Mouse (Mus musculus) layer of hippocampus, adult 2 months (tissue): ENCODE data around the gene Gpd1. TPM values are rescaled to one million over a fixed set of nuclear protein-coding genes. Genes with fewer than 3 reads are reported as not detected.
A peak's percentile ranks its signal among the peaks of the same experiment; 100 is the strongest.

Source experiments
- DNase-seq, 2 experiments: peaks; one replicate each; pipeline ENCODE4 v3.0.0; 2022; ENCODE audit warnings: low spot score in 2 of 2
- H3K27ac ChIP-seq: fragments of 200-600 bp; 2 replicates; pipeline ENCODE4 v1.8.1; 2022
- H3K4me3 ChIP-seq: fragments of 200-600 bp; 2 replicates; pipeline ENCODE4 v1.8.1; 2022; ENCODE audit warnings: mild to moderate bottlenecking
- CTCF ChIP-seq: fragments of 200-600 bp; conservative IDR thresholded peaks from 2 replicates; pipeline ENCODE4 v1.8.1; 2022; ENCODE audit warnings: antibody characterized with exemption, mild to moderate bottlenecking, moderate library complexity
- long read RNA-seq, 2 experiments: library from polyadenylated mRNA; stranded (forward); transcript quantifications; one replicate each; pipeline ENCODE4 v2.0.0; 2021; ENCODE audit warnings: borderline mapping rate in 2 of 2
- total RNA-seq, 2 experiments: library from RNA; stranded (reverse); gene quantifications; 2 replicates each; pipeline ENCODE4 v1.2.3; 2021

Gpd1 gene
- total RNA-seq = 100 to 1,000 TPM; 142 to 148 TPM
- long read RNA-seq, experiment 1, transcript Gpd1-201 (8 exons, 2,861 nt) = major isoform, 49 of 74 reads
- long read RNA-seq, experiment 1, partial matches to known transcripts = 7 of 74 reads
- long read RNA-seq, experiment 1, other reads (novel, unspliced or antisense) = 18 of 74 reads
- long read RNA-seq, experiment 2, transcript Gpd1-201 (8 exons, 2,861 nt) = major isoform, 75 of 118 reads
- long read RNA-seq, experiment 2, partial matches to known transcripts = 40 of 118 reads
- long read RNA-seq, experiment 2, other reads (novel, unspliced or antisense) = 3 of 118 reads

- DNase-seq = peak; percentile 73 to 77
- peak within 1 kb of the TSS; percentile 76 for H3K4me3 ChIP-seq
- no peak for TF ChIP-seq CTCF
Measured at GRCm38 (mm10) chr15:99717386-99718334, at the start of gene Gpd1. Gene Gpd1, plus strand, starts transcription at chr15:99717515.

GRCm38 (mm10) chr15:99667544-99667943, 49.8 kb upstream of the Gpd1 start:
- no peak for DNase-seq
- peak; percentile 37 for TF ChIP-seq CTCF
- H3K27ac ChIP-seq = no peak overlapping the region

More at GRCm38 (mm10) chr15:99717386-99718334, at the start of gene Gpd1:
- peak within 1 kb of the TSS; percentile 99 for H3K27ac ChIP-seq

GRCm38 (mm10) chr15:99668881-99669280, 48.4 kb upstream of the Gpd1 start:
- no peak overlapping the region for H3K27ac ChIP-seq
- TF ChIP-seq CTCF = peak; percentile 100
- peak; percentile 58 to 72 for DNase-seq
- no peak overlapping the region for H3K4me3 ChIP-seq

More at GRCm38 (mm10) chr15:99667544-99667943, 49.8 kb upstream of the Gpd1 start:
- H3K4me3 ChIP-seq = no peak overlapping the region

GRCm38 (mm10) chr15:99669392-99669791, 47.9 kb upstream of the Gpd1 start:
- TF ChIP-seq CTCF = no peak
- Histone ChIP-seq H3K27ac (no peak overlapping the region), H3K4me3 (no peak overlapping the region)
- DNase-seq = no peak

GRCm38 (mm10) chr15:99670154-99670821, 47.0 kb upstream of the Gpd1 start, which contains the start of gene Asic1:
Gene Asic1, plus strand, starts transcription at chr15:99670368.
- peak within 1 kb of the TSS; percentile 87 for H3K27ac ChIP-seq
- TF ChIP-seq CTCF = peak; percentile 36
- DNase-seq = peak; percentile 63 to 67
- peak within 1 kb of the TSS; percentile 74 for H3K4me3 ChIP-seq

- no peak for TF ChIP-seq CTCF
- peak overlapping the region; percentile 87 for H3K27ac ChIP-seq
- DNase-seq = no peak
- H3K4me3 ChIP-seq = peak overlapping the region; percentile 74
Measured at GRCm38 (mm10) chr15:99670964-99671670, 46.2 kb upstream of the Gpd1 start.

GRCm38 (mm10) chr15:99671783-99672182, 45.5 kb upstream of the Gpd1 start:
- H3K27ac ChIP-seq = no peak overlapping the region
- no peak for DNase-seq

GRCm38 (mm10) chr15:99674866-99675265, 42.4 kb upstream of the Gpd1 start:
- no peak overlapping the region for H3K27ac ChIP-seq
- TF ChIP-seq CTCF = no peak
- no peak for DNase-seq

More at GRCm38 (mm10) chr15:99671783-99672182, 45.5 kb upstream of the Gpd1 start:
- peak overlapping the region; percentile 36; the same call in 1 of the 2 replicates for H3K4me3 ChIP-seq
- TF ChIP-seq CTCF = no peak

GRCm38 (mm10) chr15:99677089-99677488, 40.2 kb upstream of the Gpd1 start:
- Histone ChIP-seq H3K4me3 (no peak overlapping the region), H3K27ac (no peak overlapping the region; the same call in 1 of the 2 replicates)
- DNase-seq = peak in 1 of 2 experiments; percentile 22
- no peak for TF ChIP-seq CTCF

More at GRCm38 (mm10) chr15:99674866-99675265, 42.4 kb upstream of the Gpd1 start:
- H3K4me3 ChIP-seq = no peak overlapping the region

- H3K27ac ChIP-seq = no peak overlapping the region
- H3K4me3 ChIP-seq = no peak overlapping the region
- peak in 1 of 2 experiments; percentile 34 for DNase-seq
- peak; percentile 71 for TF ChIP-seq CTCF
Measured at GRCm38 (mm10) chr15:99678063-99678800, 39.1 kb upstream of the Gpd1 start.

- no peak overlapping the region for H3K4me3 ChIP-seq
- no peak overlapping the region for H3K27ac ChIP-seq
- DNase-seq = no peak
- no peak for TF ChIP-seq CTCF
Measured at GRCm38 (mm10) chr15:99679008-99679407, 38.3 kb upstream of the Gpd1 start.
